Mouse (Mus musculus) lung, postnatal 0 days (tissue): ENCODE measurements around the gene Gpr4.

Source experiments
- CTCF ChIP-seq: IDR thresholded peaks from 2 replicates; pipeline ENCODE4 v1.5.1; 2016; ENCODE audit warnings: antibody characterized with exemption, mild to moderate bottlenecking
- EP300 ChIP-seq: IDR thresholded peaks from 2 replicates; pipeline ENCODE4 v1.6.1; 2016; ENCODE audit warnings: antibody characterized with exemption, mild to moderate bottlenecking, control low read depth

DNA sequence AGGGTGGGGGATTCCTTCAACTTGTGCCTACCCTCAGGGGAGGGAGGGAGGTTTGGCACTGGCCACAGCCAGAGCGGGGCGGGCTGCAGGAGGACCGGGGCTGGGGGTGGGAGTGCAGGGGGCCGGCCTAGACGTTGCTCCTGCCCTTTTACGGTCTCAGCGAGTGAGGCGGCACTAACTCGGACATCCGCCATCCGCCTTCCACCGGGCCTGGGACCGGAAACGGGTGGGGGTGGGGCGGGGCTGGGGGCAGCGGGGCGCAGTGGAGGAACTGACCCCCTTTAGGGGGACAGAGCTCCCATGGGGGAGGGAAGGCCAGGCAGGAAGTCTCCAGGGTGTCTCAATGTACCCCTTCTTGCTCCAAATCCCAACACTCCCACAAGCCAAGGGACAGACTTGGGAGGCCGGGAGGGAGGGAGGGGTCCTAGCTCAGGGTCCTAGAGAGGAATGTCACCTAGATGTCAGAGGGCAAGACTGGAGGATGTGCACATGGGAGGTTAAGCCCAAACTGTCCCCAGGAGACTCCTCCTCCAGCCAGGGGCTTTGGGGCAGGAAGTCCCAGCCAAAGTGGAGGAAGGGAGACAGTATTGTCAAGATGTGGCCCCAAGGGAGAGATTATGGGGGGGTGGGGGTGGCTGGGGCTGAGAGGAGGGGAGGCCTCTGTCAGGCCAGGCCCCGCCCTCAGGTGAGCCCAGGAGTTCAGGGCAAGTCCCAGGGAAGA, 57.5 kb downstream of the Gpr4 start:
- no peak for TF ChIP-seq CTCF
- TF ChIP-seq EP300 = no peak
